Mouse (Mus musculus): ENCODE results near the gene Nfil3. TPM values are rescaled to one million over a fixed set of nuclear protein-coding genes. Genes with fewer than 3 reads are reported as not detected.

Gene Nfil3
- polyA plus RNA-seq, 1 experiment from 2014 or later: 58.8 TPM

- WGBS: under 1% methylated on average over 47 of the region's 64 CpGs
- H3K27ac ChIP-seq (ENCODE audit: low read length): peak overlapping the region; percentile 90
- no peaks in the 10 kb centered on the region; the same call in 1 of the 2 replicates for H3K27me3 ChIP-seq (replicated peaks; ENCODE audit: control insufficient read depth, insufficient read depth, low read length)
- peaks cover 40% of the 10 kb centered on the region for H3K4me1 ChIP-seq (replicated peaks; ENCODE audit: control insufficient read depth, insufficient read depth, low read length)
- H3K36me3 ChIP-seq (ENCODE audit: control insufficient read depth, insufficient read depth): no peaks in the 10 kb centered on the region
- no peaks in the 10 kb centered on the region for H3K9me3 ChIP-seq (ENCODE audit: control insufficient read depth, low read length)
- ATAC-seq: peak; percentile 21
- H3K9ac ChIP-seq (replicated peaks; ENCODE audit: low read depth, low read length): peak overlapping the region; percentile 82
- H3K4me3 ChIP-seq (replicated peaks; ENCODE audit: low read length): peak overlapping the region; percentile 58
- peak overlapping the region; percentile 69 for H3K4me2 ChIP-seq (ENCODE audit: low read length)
Observed at GRCm38 (mm10) chr13:52978321-52978981, 2.4 kb downstream of the Nfil3 start.

GRCm38 (mm10) chr13:52977757-52978156 lies 3.1 kb downstream of the Nfil3 start:
- Histone ChIP-seq H3K4me3 (replicated peaks; ENCODE audit: low read length) (peak overlapping the region; percentile 58), H3K4me1 (replicated peaks; ENCODE audit: control insufficient read depth, insufficient read depth, low read length) (peaks cover 40% of the 10 kb centered on the region), H3K36me3 (ENCODE audit: control insufficient read depth, insufficient read depth) (no peaks in the 10 kb centered on the region), H3K27me3 (replicated peaks; ENCODE audit: control insufficient read depth, insufficient read depth, low read length) (no peaks in the 10 kb centered on the region), H3K27ac (ENCODE audit: low read length) (peak overlapping the region; percentile 33; the same call in 1 of the 2 replicates), H3K9me3 (ENCODE audit: control insufficient read depth, low read length) (no peaks in the 10 kb centered on the region), H3K4me2 (ENCODE audit: low read length) (peak overlapping the region; percentile 69), H3K9ac (replicated peaks; ENCODE audit: low read depth, low read length) (peak overlapping the region; percentile 82)
- 18% methylated on average over 4 of the region's 4 CpGs for WGBS
- ATAC-seq: no peak

GRCm38 (mm10) chr13:52977221-52977609 lies 3.7 kb downstream of the Nfil3 start:
- Histone ChIP-seq H3K4me3 (replicated peaks; ENCODE audit: low read length) (peak overlapping the region; percentile 58), H3K27ac (ENCODE audit: low read length) (no peak overlapping the region), H3K4me2 (ENCODE audit: low read length) (peak overlapping the region; percentile 69), H3K36me3 (ENCODE audit: control insufficient read depth, insufficient read depth) (no peaks in the 10 kb centered on the region), H3K9ac (replicated peaks; ENCODE audit: low read depth, low read length) (peak overlapping the region; percentile 82), H3K4me1 (replicated peaks; ENCODE audit: control insufficient read depth, insufficient read depth, low read length) (peaks cover 38% of the 10 kb centered on the region), H3K9me3 (ENCODE audit: control insufficient read depth, low read length) (no peaks in the 10 kb centered on the region), H3K27me3 (replicated peaks; ENCODE audit: control insufficient read depth, insufficient read depth, low read length) (no peaks in the 10 kb centered on the region)
- 70% methylated on average over 9 of the region's 9 CpGs for WGBS
- no peak for ATAC-seq

- Histone ChIP-seq H3K27me3 (replicated peaks; ENCODE audit: control insufficient read depth, insufficient read depth, low read length) (no peaks in the 10 kb centered on the region), H3K4me1 (replicated peaks; ENCODE audit: control insufficient read depth, insufficient read depth, low read length) (peaks cover 33% of the 10 kb centered on the region), H3K9me3 (ENCODE audit: control insufficient read depth, low read length) (no peaks in the 10 kb centered on the region), H3K4me3 (replicated peaks; ENCODE audit: low read length) (peak overlapping the region; percentile 58), H3K9ac (replicated peaks; ENCODE audit: low read depth, low read length) (0 out of 2 replicates have a peak overlapping the region, but pooled peaks have one; percentile 38), H3K27ac (ENCODE audit: low read length) (0 out of 2 replicates have a peak overlapping the region, but pooled peaks have one; percentile 10), H3K4me2 (ENCODE audit: low read length) (peak overlapping the region; percentile 69), H3K36me3 (ENCODE audit: control insufficient read depth, insufficient read depth) (no peaks in the 10 kb centered on the region)
- WGBS: 7% methylated on average over 16 of the region's 16 CpGs
- no peak for ATAC-seq
Observed at GRCm38 (mm10) chr13:52976510-52977220, 4.2 kb downstream of the Nfil3 start.

- Histone ChIP-seq H3K27ac (ENCODE audit: low read length) (no peak overlapping the region), H3K9ac (replicated peaks; ENCODE audit: low read depth, low read length) (0 out of 2 replicates have a peak overlapping the region, but pooled peaks have one; percentile 38)
Observed at GRCm38 (mm10) chr13:52976130-52976509, 4.8 kb downstream of the Nfil3 start.

GRCm38 (mm10) chr13:52974676-52975075 lies 6.2 kb downstream of the Nfil3 start:
- no peak for ATAC-seq
- Histone ChIP-seq H3K4me2 (ENCODE audit: low read length) (no peak overlapping the region), H3K36me3 (ENCODE audit: control insufficient read depth, insufficient read depth) (no peaks in the 10 kb centered on the region), H3K9me3 (ENCODE audit: control insufficient read depth, low read length) (no peaks in the 10 kb centered on the region), H3K9ac (replicated peaks; ENCODE audit: low read depth, low read length) (no peak overlapping the region), H3K4me1 (replicated peaks; ENCODE audit: control insufficient read depth, insufficient read depth, low read length) (peaks cover 31% of the 10 kb centered on the region), H3K27me3 (replicated peaks; ENCODE audit: control insufficient read depth, insufficient read depth, low read length) (no peaks in the 10 kb centered on the region), H3K27ac (ENCODE audit: low read length) (no peak overlapping the region), H3K4me3 (replicated peaks; ENCODE audit: low read length) (no peak overlapping the region)
- 71% methylated on average over 3 of the region's 3 CpGs for WGBS

More at GRCm38 (mm10) chr13:52976130-52976509, 4.8 kb downstream of the Nfil3 start:
- H3K36me3 ChIP-seq (ENCODE audit: control insufficient read depth, insufficient read depth): no peaks in the 10 kb centered on the region
- peak overlapping the region; percentile 69 for H3K4me2 ChIP-seq (ENCODE audit: low read length)
- peak overlapping the region; percentile 25 for H3K4me3 ChIP-seq (replicated peaks; ENCODE audit: low read length)
- ATAC-seq: no peak
- H3K27me3 ChIP-seq (replicated peaks; ENCODE audit: control insufficient read depth, insufficient read depth, low read length): no peaks in the 10 kb centered on the region
- no peaks in the 10 kb centered on the region for H3K9me3 ChIP-seq (ENCODE audit: control insufficient read depth, low read length)
- peaks cover 31% of the 10 kb centered on the region for H3K4me1 ChIP-seq (replicated peaks; ENCODE audit: control insufficient read depth, insufficient read depth, low read length)
- 4% methylated on average over 8 of the region's 8 CpGs for WGBS

- no peak for ATAC-seq
- 83% methylated on average over 10 of the region's 10 CpGs for WGBS
- peaks cover 27% of the 10 kb centered on the region for H3K4me1 ChIP-seq (replicated peaks; ENCODE audit: control insufficient read depth, insufficient read depth, low read length)
- H3K4me3 ChIP-seq (replicated peaks; ENCODE audit: low read length): no peak overlapping the region
- H3K4me2 ChIP-seq (ENCODE audit: low read length): no peak overlapping the region
- H3K27me3 ChIP-seq (replicated peaks; ENCODE audit: control insufficient read depth, insufficient read depth, low read length): no peaks in the 10 kb centered on the region
- H3K36me3 ChIP-seq (ENCODE audit: control insufficient read depth, insufficient read depth): no peaks in the 10 kb centered on the region
- H3K9ac ChIP-seq (replicated peaks; ENCODE audit: low read depth, low read length): no peak overlapping the region
- H3K9me3 ChIP-seq (ENCODE audit: control insufficient read depth, low read length): no peaks in the 10 kb centered on the region
- H3K27ac ChIP-seq (ENCODE audit: low read length): no peak overlapping the region
Observed at GRCm38 (mm10) chr13:52973427-52973826, 7.4 kb downstream of the Nfil3 start.

GRCm38 (mm10) chr13:52972626-52973025 lies 8.2 kb downstream of the Nfil3 start:
- 96% methylated on average over 3 of the region's 3 CpGs for WGBS
- Histone ChIP-seq H3K36me3 (ENCODE audit: control insufficient read depth, insufficient read depth) (peaks cover 6% of the 10 kb centered on the region), H3K9me3 (ENCODE audit: control insufficient read depth, low read length) (no peaks in the 10 kb centered on the region), H3K4me1 (replicated peaks; ENCODE audit: control insufficient read depth, insufficient read depth, low read length) (peaks cover 24% of the 10 kb centered on the region), H3K9ac (replicated peaks; ENCODE audit: low read depth, low read length) (no peak overlapping the region), H3K27me3 (replicated peaks; ENCODE audit: control insufficient read depth, insufficient read depth, low read length) (no peaks in the 10 kb centered on the region), H3K4me2 (ENCODE audit: low read length) (no peak overlapping the region), H3K27ac (ENCODE audit: low read length) (no peak overlapping the region), H3K4me3 (replicated peaks; ENCODE audit: low read length) (no peak overlapping the region)
- no peak for ATAC-seq

GRCm38 (mm10) chr13:52970876-52971275 lies 10.0 kb downstream of the Nfil3 start:
- H3K9me3 ChIP-seq (ENCODE audit: control insufficient read depth, low read length): no peaks in the 10 kb centered on the region

More at GRCm38 (mm10) chr13:52970876-52971275, 10.0 kb downstream of the Nfil3 start:
- ATAC-seq: no peak
- Histone ChIP-seq H3K36me3 (ENCODE audit: control insufficient read depth, insufficient read depth) (peaks cover 20% of the 10 kb centered on the region), H3K4me1 (replicated peaks; ENCODE audit: control insufficient read depth, insufficient read depth, low read length) (peaks cover 7% of the 10 kb centered on the region), H3K4me2 (ENCODE audit: low read length) (no peak overlapping the region), H3K9ac (replicated peaks; ENCODE audit: low read depth, low read length) (no peak overlapping the region), H3K4me3 (replicated peaks; ENCODE audit: low read length) (no peak overlapping the region), H3K27me3 (replicated peaks; ENCODE audit: control insufficient read depth, insufficient read depth, low read length) (no peaks in the 10 kb centered on the region), H3K27ac (ENCODE audit: low read length) (no peak overlapping the region)
- WGBS: 86% methylated on average over 6 of the region's 6 CpGs

Measured in forebrain, embryonic 16.5 days (tissue).